Mouse (Mus musculus): ENCODE data around the gene Gm3486. TPM values are rescaled to one million over a fixed set of nuclear protein-coding genes. Genes with fewer than 3 reads are reported as not detected.

Gm3486 gene
- not detected in 2 replicates for polyA plus RNA-seq (2012; ENCODE audit: low replicate concordance)

GRCm38 (mm10) chr14:41489385-41489784 lies at the start of gene Gm3486:
Gm3486 (minus strand) TSS chr14:41489485.

GRCm38 (mm10) chr14:41453418-41453817 lies 35.9 kb downstream of the Gm3486 start, which contains the start of gene Gm7954:
Gm7954 (minus strand) TSS chr14:41453518.

Other genes starting within 250 kb of the Gm3486 start
- gene Gm2832, start 210.7 kb downstream of the Gm3486 start, polyA plus RNA-seq (2012; ENCODE audit: low replicate concordance), result not detected in 2 replicates
- gene Gm5798, start 140.9 kb downstream of the Gm3486 start, polyA plus RNA-seq (2012; ENCODE audit: low replicate concordance), result not detected in 2 replicates
- not detected in 2 replicates for gene Gm7945, start 103.1 kb downstream of the Gm3486 start, polyA plus RNA-seq (2012; ENCODE audit: low replicate concordance)
- not detected in 2 replicates for gene Gm6482, start 81.2 kb downstream of the Gm3486 start, polyA plus RNA-seq (2012; ENCODE audit: low replicate concordance)
- not detected in 2 replicates for gene Gm7954, start 36.0 kb downstream of the Gm3486 start, polyA plus RNA-seq (2012; ENCODE audit: low replicate concordance)
- gene Gm7970, start 66.1 kb upstream of the Gm3486 start, polyA plus RNA-seq (2012; ENCODE audit: low replicate concordance), result not detected in 2 replicates
- gene 1700049E17Rik2, start 83.7 kb upstream of the Gm3486 start, polyA plus RNA-seq (2012; ENCODE audit: low replicate concordance), result not detected in 2 replicates
- not detected in 2 replicates for gene Gm3072, start 135.1 kb upstream of the Gm3486 start, polyA plus RNA-seq (2012; ENCODE audit: low replicate concordance)
- not detected in 2 replicates for gene Gm3676, start 157.0 kb upstream of the Gm3486 start, polyA plus RNA-seq (2012; ENCODE audit: low replicate concordance)
- not detected in 2 replicates for gene Gm8068, start 212.4 kb upstream of the Gm3486 start, polyA plus RNA-seq (2012; ENCODE audit: low replicate concordance)

All from hematopoietic multipotent progenitor cell, adult 10-12 weeks (in vitro differentiated cells).